Mouse (Mus musculus): ENCODE measurements around the gene Elane.

The Elane gene

DNA sequence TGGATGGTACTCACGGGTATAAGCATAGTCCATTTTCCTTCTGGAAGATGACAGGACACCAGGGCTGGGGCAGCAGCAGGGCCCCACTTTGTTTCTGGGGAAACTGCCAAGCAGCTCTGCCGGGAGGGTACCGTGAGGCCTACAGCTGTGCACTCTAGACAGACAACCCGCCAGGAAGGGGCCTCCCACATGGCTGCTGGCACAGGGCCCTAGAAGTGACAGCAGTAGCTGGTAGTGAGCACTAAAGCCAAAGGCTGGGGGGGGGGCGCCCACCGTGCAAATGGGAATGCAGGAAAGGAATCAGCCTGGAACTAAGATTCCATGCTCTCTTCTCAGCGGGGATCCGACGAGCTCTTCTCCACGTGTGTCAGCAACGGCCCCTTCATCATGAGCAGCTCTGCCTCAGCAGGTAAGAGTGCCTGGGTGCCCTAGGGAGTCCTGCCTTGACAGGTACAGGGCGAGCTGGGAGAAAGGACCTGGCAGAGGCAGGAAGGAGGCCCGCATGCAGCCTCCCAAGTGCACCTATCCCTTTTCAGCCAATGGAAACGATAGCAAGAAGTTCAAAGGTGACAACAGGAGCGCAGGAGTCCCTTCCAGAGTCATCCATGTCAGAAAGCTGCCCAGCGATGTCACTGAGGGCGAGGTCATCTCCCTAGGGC, 27.5 kb upstream of the Elane start:
- no peak for DNase-seq (ENCODE audit: low spot score in 2 of 2)

DNA sequence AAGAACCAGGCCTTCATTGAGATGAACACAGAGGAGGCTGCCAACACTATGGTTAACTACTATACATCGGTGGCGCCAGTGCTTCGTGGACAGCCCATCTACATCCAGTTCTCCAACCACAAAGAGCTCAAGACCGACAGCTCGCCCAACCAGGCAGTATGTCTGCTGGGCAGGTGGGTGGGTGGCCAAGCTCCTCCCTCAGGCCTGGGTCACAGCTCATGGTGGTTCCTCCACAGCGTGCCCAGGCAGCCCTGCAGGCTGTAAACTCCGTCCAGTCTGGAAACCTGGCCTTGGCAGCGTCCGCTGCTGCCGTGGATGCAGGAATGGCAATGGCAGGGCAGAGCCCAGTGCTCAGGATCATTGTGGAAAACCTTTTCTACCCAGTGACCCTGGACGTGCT, 26.9 kb upstream of the Elane start:
- DNase-seq (ENCODE audit: low spot score in 2 of 2) = no peak

DNA sequence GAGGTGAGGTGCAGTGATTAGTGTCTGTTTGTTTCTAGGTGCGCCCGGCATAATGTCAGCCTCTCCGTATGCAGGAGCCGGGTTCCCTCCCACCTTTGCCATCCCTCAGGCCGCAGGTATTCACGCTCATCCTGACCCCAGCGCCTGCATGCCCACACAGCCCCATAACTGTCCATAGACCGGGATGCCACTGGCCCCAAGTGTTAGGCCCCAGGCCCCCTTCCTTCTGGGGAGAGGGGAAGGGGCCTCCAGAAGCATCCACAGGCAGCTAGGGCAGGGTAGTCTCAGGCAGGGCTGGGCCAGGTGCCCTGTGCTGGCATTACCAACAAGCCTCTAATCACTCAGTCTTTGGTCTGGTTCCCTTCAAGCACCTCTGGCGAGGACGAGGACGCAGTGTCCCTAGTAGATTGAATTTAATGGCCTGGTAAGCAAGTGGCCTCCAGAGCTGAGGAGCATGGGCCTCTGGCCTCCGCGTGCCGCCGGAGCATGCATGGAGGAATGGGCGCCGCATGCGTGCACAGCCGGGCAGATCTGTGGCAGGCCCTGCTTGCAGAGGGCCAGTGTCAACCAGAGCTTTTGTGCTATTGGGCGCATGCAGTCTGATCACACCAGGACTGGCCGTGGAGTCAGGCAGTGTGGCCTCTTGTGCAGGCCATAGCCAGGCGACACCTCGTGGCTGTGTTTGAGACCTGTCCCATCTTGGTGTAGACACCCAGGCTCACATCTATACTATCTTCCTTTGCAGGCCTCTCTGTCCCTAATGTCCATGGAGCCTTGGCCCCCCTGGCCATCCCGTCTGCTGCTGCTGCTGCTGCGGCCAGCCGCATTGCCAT, 25.8 kb upstream of the Elane start:
- no peak for DNase-seq (ENCODE audit: low spot score in 2 of 2)

DNA sequence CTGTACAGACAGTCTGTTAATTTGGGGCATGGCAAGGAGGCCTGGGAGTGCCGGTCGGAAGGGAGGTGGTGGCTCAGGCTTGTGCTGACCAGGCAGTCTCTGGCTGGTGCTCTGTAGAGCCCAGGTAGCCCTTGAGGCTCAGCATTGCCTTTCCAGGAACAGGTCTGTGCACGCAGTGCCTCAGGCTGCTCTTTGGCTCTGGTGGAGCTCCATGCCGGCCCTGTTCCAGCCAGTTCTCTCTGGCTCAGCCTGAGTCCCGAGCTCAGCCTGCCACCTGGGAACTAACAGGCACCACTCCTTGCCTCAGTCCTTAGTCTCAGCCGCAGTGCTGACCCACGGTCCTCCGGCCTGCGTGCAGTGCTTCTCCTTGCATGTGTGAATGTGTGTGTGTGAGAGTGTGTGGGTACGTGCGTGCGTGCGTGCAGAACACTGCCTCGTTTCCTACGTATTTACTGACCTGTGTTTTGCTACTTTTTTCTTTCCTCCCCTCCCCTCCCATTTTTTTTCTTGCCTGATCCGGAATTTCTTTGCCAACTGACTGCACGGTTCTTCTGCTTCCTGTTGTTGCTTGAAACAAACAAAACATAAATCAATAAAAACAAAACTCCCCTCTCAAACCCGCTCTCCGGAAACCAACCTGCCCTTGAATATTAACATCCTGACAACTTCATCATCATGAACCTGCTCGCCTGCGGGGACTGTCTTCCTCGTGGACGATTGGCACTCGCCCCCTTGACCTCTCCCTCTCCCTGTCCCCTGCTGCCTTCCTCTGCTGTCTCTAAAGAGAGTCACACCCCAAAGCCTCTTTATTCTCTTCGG, 24.6 kb upstream of the Elane start:
- no peak for DNase-seq (ENCODE audit: low spot score in 2 of 2)

DNA sequence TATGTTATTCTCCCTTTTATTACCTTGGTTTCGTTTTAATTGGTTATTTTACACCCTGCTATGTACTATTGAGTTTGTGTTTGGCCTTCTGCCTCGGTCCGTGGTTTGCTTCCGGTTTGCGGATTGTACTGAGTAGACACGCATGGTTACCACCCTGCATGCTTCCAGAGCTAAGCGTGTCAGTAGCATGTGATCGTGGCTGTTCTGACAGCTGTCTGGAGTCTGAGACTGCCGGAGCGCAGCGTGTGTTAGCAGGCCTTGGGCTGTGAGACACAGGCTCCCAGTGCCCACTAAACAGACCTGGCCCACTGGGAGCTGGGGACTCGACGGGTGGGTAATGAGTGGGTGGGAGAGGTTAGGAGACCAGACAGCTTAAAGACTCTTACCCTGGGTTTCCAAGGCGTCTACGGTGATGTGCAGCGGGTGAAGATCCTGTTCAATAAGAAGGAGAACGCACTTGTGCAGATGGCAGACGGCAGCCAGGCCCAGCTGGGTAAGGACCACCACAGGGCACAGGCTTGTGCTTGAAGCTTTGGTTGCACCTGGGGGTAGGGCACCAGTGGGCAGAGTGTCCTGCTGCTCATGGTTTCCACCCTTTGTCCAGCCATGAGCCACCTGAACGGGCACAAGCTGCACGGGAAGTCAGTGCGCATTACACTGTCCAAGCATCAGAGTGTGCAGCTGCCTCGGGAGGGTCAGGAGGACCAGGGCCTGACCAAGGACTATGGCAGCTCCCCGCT, 23.8 kb upstream of the Elane start:
- no peak for DNase-seq (ENCODE audit: low spot score in 2 of 2)

DNA sequence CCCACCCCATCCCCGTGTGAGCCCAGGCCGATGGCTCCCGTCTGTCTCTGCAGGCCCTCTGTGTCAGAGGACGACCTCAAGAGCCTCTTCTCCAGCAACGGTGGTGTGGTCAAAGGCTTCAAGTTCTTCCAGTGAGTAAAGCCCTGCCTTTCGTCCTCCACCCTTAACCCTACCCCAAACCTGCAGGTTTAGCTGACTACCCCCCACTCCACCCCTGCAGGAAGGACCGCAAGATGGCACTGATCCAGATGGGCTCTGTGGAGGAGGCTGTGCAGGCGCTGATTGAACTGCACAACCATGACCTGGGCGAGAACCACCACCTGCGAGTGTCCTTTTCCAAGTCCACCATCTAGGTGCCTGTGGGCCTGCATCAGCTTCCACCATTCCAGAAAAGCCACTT, 23.1 kb upstream of the Elane start:
- DNase-seq (ENCODE audit: low spot score in 2 of 2) = no peak

DNA sequence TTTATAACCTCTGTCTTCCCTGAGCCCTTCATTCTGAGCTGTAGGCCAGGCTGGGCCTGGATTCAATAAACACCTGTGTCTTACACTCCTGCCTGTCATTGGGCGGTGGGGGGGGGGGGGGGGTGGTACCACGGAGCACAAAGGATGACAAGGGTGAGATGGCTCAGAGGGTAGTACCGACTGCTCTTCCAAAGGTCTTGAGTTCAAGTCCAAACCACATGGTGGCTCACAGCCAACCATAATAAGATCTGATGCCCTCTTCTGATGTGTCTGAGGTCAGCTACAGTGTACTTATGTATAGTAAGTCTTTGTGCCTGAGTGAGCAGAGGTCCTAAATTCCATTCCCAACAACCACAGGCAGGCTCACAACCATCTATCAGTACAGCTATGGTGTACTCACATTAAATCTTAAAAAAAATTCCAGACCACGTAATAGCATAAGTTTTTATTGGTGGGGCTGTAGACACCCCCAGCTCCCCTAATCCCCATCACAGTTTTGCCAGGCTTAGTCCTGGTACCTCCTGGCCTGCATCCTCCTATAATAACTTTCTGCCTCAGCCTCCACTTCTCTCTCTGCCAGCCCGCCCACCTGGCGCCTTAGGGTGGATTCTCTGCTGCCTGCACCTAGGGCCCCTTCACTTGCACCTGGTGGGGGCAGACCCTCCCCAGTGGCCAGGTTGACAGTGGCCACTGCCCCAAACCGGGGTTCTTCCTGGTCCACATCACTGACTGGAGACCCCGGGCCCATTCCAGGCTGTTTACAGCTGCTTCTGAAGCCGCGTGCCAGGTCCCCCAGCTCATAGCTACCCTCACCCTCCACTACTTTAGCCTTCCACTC, 21.5 kb upstream of the Elane start:
- DNase-seq (ENCODE audit: low spot score in 2 of 2) = no peak

DNA sequence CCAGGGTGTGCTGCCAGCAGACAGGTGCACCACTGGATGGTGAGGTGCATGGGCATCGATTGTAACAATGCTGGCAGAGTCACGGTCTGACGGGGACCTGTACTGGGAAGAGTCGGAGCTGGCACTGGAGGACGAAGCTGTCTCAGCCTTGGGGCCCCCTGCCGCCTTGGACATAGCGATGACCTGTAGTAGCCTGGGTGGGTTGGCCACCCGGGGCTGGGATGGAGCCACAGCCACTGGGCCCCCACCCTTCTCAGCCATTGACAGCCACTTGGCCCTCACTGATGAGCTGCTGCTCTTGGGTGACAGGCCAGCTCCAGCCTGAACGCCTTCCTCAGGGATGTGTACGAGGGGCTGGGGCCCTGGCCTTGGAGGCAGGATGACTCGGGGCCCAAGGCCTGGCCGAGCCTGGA, 20.9 kb upstream of the Elane start:
- DNase-seq (ENCODE audit: low spot score in 2 of 2) = no peak

DNA sequence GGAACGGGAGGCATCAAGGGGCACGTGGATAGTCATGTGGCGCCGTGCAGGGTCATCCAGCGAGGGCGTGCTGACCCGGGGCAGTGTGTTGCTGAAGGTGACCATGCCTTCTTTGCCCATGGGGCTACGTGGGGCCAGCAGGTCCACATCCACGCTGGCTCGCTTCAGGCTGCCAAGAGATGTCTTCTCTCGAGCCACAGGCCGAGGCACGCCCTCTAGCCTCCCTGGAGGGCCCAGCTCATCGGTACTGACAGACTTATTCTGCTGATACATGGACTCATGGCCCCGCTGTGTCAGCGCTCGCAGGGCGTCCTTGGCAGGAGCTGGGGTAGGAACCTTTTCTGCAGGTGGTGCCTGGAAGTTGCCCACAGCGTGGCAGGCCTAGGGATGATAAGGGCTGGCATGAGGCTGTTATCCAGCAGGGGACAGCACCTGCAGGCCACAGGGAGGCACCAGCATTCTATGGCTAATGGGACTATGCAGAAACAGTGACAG, 20.2 kb upstream of the Elane start:
- DNase-seq (ENCODE audit: low spot score in 2 of 2) = no peak

DNA sequence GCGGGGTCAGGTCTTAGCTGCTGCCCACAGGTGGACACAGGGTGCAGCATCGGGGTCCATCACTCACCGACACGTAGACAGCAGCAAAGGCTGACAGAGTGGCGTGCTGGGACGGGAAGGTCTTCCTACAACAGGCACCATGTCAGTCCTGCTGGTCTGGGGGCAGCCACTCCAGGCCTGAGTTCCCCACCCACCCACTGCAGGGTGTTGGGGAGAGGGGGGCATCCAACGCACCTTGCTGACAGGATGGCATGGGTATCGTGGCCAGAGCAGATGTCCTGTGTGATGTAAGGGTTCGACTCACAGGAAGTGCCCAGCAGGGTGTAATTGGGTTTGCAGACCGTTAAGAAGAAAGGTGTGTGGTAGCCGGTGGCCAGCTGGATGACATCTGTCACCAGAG, 19.4 kb upstream of the Elane start:
- no peak for DNase-seq (ENCODE audit: low spot score in 2 of 2)

DNA sequence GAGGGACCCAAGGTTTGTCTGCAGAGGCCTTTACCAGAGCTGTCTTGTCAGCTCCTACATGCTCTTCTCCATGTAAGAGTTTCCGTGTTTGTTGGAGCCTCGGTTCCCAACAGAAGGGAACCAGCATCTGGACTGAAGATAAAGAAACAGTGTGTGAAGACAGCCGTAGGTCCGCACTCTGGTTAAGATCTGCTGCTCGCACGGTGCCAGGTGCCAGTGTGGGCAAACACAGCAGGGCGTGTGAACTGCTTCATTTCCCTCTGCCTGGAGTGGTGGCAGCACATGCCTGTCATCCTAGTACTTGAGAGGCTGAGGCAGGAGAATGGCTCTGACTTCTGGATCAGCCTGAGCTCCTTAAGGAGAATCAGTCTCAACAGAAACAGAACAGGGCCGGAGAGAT, 14.2 kb upstream of the Elane start:
- DNase-seq (ENCODE audit: low spot score in 2 of 2) = no peak

DNA sequence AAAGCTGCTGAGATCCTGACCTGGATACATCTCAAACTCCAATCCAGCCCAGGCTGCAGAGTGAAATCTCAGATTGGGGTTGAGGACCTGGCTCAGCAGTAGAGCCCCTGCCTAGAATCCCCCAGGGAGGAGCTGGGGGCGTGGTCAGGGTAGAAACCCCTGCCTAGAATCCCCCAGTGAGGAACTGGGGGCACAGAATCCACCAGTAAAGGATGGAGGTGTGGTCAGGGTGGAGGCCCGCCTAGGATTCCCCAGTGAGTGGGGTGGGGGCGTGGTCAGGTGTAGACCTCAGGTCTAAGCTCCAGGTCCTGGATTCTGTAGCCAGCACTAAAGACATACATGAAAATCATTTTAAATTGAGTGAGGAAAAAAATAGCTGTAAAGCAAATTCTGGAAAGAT, 13.2 kb upstream of the Elane start:
- no peak for DNase-seq (ENCODE audit: low spot score in 2 of 2)

DNA sequence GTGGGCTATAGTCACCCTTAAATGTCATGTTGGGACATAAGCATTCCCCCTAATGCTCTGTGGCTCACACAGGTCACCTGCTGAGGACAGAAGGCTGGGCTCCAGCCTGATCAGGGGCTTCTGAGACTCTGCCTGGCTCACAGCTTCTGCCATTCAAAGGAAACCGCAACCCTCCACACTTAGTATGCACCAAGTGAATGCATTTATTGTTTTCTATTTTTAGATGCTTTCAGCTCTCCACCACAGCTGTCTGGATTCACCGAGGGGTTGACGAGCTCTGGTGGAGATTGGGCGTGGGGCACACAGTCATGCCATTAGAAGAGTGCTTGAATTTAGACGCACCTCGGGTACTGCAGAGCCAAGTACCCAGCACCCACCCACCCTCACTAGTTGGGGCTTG, 12.7 kb upstream of the Elane start:
- DNase-seq (ENCODE audit: low spot score in 2 of 2) = no peak

DNA sequence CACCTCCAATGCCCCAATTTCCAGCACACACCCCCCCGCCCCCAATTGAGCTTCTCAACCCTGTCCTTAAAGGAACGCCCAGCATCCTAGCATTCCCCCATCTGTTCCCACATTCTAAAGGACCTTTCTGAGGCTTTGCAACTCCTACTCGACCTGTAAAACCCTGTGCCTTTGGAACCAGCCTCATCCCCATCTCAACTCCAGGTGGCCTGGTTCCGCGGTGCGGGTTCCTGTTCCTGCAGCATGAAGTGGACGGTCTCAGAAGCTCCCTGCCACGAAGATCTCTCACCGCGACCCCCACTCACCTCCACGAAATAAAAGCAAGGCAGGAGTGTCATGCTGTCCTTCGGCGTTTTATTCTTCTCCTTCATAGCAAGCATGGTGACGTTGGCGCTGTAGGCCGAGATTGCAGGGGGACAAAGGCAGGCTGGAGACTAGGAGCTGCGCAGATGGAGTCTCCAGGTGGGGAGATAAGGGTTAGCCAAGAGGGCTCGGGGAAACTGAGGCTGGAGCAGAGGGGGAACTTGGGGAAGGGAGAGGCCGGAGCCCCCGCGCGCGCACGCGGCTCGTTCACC, 12.2 kb upstream of the Elane start:
- no peak for DNase-seq (ENCODE audit: low spot score in 2 of 2)

DNA sequence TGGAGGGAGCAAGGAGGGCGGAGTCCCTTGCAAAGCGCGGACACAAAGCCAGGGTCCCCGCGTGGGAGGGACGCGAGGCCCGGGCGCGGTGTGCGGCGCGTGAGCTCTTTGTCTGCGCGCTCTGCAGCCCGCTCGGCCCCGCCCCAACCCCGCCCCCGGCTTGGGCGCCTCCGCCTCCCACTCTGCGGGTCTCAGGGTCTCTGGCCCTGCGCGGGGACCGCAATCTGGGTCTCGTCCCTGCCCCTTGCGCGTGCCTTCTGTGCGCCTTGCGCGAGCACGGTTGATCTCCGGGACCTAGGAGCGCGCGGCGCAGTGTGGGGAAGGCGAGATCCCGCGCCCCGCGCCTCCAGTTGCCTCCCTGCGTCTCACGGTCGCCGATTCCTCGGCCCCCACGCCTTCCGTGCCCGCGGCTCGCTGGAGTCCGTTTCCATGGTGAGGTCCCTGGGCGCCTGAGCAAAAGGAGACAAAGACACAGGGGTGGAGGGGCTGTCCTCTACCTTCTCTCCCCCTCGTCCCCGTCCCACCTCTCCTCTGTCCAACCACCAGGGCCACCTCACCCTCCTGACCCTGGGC, 11.7 kb upstream of the Elane start, which contains the start of the genes Prtn3 and Plppr3:
Gene Prtn3, plus strand, starts transcription at position 187 of the 573 bp plus-strand sequence.
Gene Plppr3, minus strand, starts transcription at position 345 of the 573 bp plus-strand sequence.
- DNase-seq (ENCODE audit: low spot score in 2 of 2) = no peak

DNA sequence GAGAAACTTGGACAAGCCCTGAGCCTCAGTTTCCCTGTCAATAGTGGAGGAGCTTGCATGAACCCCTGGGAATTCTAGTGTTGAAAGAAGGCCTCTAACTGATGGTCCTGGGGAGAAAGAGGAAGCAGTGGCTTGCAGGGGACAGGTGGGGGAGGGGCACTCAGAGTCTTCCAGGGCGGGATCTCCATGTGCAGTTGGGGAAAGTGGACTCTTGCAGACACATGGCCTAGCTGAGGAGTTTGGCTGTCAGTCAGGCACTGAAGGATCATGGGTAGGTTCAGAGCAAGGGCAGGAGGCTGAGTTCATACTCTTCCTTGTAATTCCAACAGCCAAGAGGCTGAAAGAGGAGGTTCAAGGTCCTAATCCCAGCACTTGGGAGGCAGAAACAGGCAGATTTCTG, 8.9 kb upstream of the Elane start:
- DNase-seq (ENCODE audit: low spot score in 2 of 2) = no peak

DNA sequence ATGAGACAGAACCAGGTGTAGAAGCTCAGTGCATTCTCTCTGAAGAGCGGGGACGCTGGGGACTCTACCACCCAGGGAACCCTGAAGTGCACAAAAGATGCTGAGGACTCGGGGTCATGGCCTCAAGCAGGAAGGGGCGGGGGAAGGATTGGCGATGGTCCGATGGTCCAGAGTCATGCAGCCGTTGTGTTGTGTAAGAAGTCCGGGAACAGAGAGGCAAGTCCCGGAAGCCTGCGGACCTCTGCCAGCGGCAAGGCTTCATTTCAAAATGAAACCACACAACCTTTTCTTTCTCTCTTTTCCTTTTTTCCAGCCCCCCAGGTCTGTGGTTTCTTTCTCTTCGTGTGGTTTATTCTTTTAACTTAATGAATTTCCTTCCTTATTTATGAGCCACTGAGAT, 8.3 kb upstream of the Elane start:
- no peak for DNase-seq (ENCODE audit: low spot score in 2 of 2)

DNA sequence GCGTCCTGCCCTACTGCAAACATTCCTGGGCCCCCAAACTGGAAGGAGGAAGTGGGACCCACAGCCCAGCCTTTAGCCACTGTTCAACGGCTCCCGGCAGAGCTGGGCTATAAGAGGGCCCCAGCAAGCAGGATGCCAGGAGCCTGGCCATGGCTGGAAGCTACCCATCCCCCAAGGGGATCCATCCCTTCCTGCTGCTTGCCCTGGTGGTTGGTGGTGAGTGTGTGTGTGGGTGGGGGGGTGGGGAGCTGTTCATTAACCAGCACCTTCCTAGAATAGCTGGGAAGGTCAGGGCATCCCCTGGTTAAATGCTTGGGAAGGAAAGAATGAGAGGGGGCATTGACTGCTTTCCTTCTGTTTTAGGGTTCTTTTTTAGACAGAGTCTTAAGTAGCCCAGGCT, 6.5 kb upstream of the Elane start:
- DNase-seq (ENCODE audit: low spot score in 2 of 2) = no peak

DNA sequence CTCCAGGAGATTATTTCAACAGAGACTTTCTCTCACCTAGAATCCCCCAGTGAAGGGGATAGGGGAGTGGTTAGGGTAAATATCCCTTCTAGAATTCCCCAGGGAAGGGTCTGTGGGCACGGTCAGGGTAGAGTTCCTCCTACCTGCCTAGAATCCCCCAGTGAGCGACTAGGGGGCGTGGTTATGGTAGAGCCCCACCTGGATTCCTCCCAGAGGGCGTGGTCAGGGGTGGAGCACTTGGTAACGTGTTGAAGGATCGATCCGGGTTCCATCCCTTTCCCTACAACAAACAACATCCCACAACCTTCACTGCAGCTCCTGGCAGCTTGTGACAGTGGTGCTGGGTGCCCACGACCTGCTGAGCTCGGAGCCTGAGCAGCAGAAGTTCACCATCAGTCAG, 5.3 kb upstream of the Elane start:
- no peak for DNase-seq (ENCODE audit: low spot score in 2 of 2)

DNA sequence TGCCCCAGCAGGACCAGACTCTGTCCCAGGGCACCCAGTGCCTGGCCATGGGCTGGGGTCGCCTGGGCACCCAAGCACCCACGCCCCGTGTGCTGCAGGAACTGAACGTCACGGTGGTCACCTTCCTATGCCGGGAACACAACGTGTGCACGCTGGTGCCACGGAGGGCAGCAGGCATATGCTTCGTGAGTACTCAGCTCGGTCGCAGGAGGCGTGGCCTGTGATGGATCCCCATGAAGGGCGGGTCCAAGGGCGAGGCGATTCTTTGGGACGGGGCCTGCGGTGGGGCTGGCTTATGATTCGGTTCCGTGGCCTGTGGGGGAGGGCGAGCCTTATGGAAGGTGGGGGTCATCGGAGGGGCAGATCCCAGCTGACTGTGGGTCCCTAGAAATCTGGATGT, 4.1 kb upstream of the Elane start:
- DNase-seq (ENCODE audit: low spot score in 2 of 2) = no peak
